26 mouse cellular contexts compared by ENCODE assay signal in the genomic region with DNA sequence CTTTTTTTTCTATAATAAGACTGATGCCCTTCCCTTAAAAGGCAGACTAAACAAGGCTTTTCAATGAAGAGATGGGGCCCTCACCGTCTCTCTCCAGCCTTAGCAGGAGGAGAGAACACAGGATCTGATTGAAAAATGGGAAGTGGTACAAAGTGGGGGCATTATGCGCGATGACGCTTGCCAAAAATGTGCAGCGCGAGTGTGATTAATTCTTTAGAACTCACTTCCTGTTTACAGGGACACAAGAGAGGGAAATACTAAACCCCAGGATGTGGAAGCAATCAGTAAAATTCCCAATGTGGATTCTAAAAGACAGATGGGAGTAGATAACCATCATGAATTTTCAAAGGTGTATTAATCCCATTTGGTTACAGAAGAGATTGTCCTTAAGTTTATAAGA. TPM values are rescaled to one million over a fixed set of nuclear protein-coding genes. Genes with fewer than 3 reads are reported as not detected.
A peak's percentile ranks its signal among the peaks of the same experiment; 100 is the strongest.
DNase-seq lines count a peak whose midpoint lies in the region; ATAC-seq and TF ChIP-seq lines count a peak whose summit lies in the region.
"Had no signal": no experiment of that assay in that cellular context is flagged by ENCODE, and none has a peak within 500 bp of the region (broad histone marks: within the 10 kb centered on the region; RNA-seq: fewer than 3 reads in every experiment).

No protein-coding gene starts in this region.

- peak; percentile 33 for DNase-seq in kidney, adult 2 months
- DNase-seq in kidney, postnatal 36 days, result no peak
- DNase-seq in lung, postnatal 0 days (ENCODE audit: low spot score), result peak; percentile 9
- DNase-seq in lung, postnatal 36 days, result no peak
- DNase-seq in yolk sac, embryonic 10.5 days (ENCODE audit: low spot score), result no peak
- no peak for DNase-seq in liver
- DNase-seq: adrenal gland, adult 8-10 months; cerebellum, adult 11 months; cerebellum, adult 9-11 months; gastrocnemius, postnatal 25 days; layer of hippocampus, postnatal 36 days had no signal

- TF ChIP-seq EP300 in lung, postnatal 0 days (IDR thresholded peaks at IDR 0.05), result no peak

- H3K36me3 ChIP-seq in kidney, adult 2 months (ENCODE audit: control insufficient read depth, insufficient read depth, low read length), result no peaks in the 10 kb centered on the region
- H3K36me3 ChIP-seq in lung, postnatal 0 days (ENCODE audit: insufficient read depth, low read length), result no peaks in the 10 kb centered on the region
- H3K36me3 ChIP-seq: embryonic facial prominence, embryonic 13.5 days; forebrain, embryonic 10.5 days; forebrain, embryonic 15.5 days; limb, embryonic 10.5 days; limb, embryonic 15.5 days; lung, embryonic 15.5 days; midbrain, embryonic 10.5 days; midbrain, embryonic 15.5 days; neural tube, embryonic 15.5 days; stomach, embryonic 15.5 days had no signal

- no peak overlapping the region for H3K4me3 ChIP-seq in kidney, adult 2 months (ENCODE audit: insufficient read depth, low read depth, low read length)
- no peak overlapping the region for H3K4me3 ChIP-seq in lung, postnatal 0 days (ENCODE audit: low read depth, low read length)
- H3K4me3 ChIP-seq: embryonic facial prominence, embryonic 13.5 days; forebrain, embryonic 10.5 days; forebrain, embryonic 15.5 days; limb, embryonic 10.5 days; limb, embryonic 15.5 days; lung, embryonic 15.5 days; midbrain, embryonic 10.5 days; midbrain, embryonic 15.5 days; neural tube, embryonic 15.5 days; stomach, embryonic 15.5 days had no signal

- no peak for TF ChIP-seq CTCF in kidney, adult 2 months (conservative IDR thresholded peaks at IDR 0.05; ENCODE audit: insufficient read depth, insufficient read length, low read depth, low read length)
- no peak for TF ChIP-seq CTCF in lung, postnatal 0 days (IDR thresholded peaks at IDR 0.05)

- no peak overlapping the region for H3K9ac ChIP-seq in lung, postnatal 0 days (replicated peaks; ENCODE audit: low read depth)
- H3K9ac ChIP-seq: embryonic facial prominence, embryonic 13.5 days; forebrain, embryonic 15.5 days; limb, embryonic 15.5 days; liver, embryonic 14.5 days; lung, embryonic 15.5 days; midbrain, embryonic 15.5 days; neural tube, embryonic 15.5 days; stomach, embryonic 15.5 days had no signal

- no peak overlapping the region for H3K27ac ChIP-seq in kidney, adult 2 months (ENCODE audit: insufficient read depth, low read depth, low read length)
- H3K27ac ChIP-seq in lung, postnatal 0 days (ENCODE audit: low read length), result no peak overlapping the region
- H3K27ac ChIP-seq: embryonic facial prominence, embryonic 13.5 days; forebrain, embryonic 10.5 days; forebrain, embryonic 15.5 days; limb, embryonic 10.5 days; limb, embryonic 15.5 days; liver, embryonic 14.5 days; lung, embryonic 15.5 days; macrophage; midbrain, embryonic 10.5 days; midbrain, embryonic 15.5 days; neural tube, embryonic 15.5 days; stomach, embryonic 15.5 days had no signal

- WGBS in kidney, adult 2 months, result 61% methylated on average over 6 of the region's 6 CpGs
- WGBS in lung, postnatal 0 days, result 42% methylated on average over 6 of the region's 6 CpGs

- ATAC-seq in lung, postnatal 0 days, result no peak
- ATAC-seq in common myeloid progenitor, adult 5-6 weeks (replicated peaks; ENCODE audit: low read depth, poor library complexity, severe bottlenecking), result peak; percentile 71
- ATAC-seq: forebrain, embryonic 15.5 days; hindbrain, embryonic 16.5 days; midbrain, embryonic 15.5 days had no signal

- H3K27me3 ChIP-seq in kidney, adult 2 months (replicated peaks; ENCODE audit: control insufficient read depth, insufficient read depth, low read length), result no peaks in the 10 kb centered on the region
- H3K27me3 ChIP-seq in lung, postnatal 0 days (replicated peaks; ENCODE audit: insufficient read depth, low read length), result no peaks in the 10 kb centered on the region
- H3K27me3 ChIP-seq: forebrain, embryonic 15.5 days; limb, embryonic 15.5 days; lung, embryonic 15.5 days; midbrain, embryonic 15.5 days; neural tube, embryonic 15.5 days; stomach, embryonic 15.5 days had no signal

- no peaks in the 10 kb centered on the region for H3K9me3 ChIP-seq in lung, postnatal 0 days (ENCODE audit: low read length)
- H3K9me3 ChIP-seq: embryonic facial prominence, embryonic 13.5 days; forebrain, embryonic 10.5 days; forebrain, embryonic 15.5 days; limb, embryonic 10.5 days; limb, embryonic 15.5 days; lung, embryonic 15.5 days; midbrain, embryonic 10.5 days; midbrain, embryonic 15.5 days; neural tube, embryonic 15.5 days; stomach, embryonic 15.5 days had no signal

- H3K4me1 ChIP-seq in kidney, adult 2 months (ENCODE audit: control insufficient read depth, insufficient read depth, low read length), result no peaks in the 10 kb centered on the region
- H3K4me1 ChIP-seq in lung, postnatal 0 days (ENCODE audit: insufficient read depth, low read depth, low read length), result no peaks in the 10 kb centered on the region
- H3K4me1 ChIP-seq: embryonic facial prominence, embryonic 13.5 days; forebrain, embryonic 10.5 days; forebrain, embryonic 15.5 days; limb, embryonic 10.5 days; limb, embryonic 15.5 days; lung, embryonic 15.5 days; midbrain, embryonic 10.5 days; midbrain, embryonic 15.5 days; neural tube, embryonic 15.5 days; stomach, embryonic 15.5 days had no signal

- TF ChIP-seq POLR2A in kidney, adult 2 months (IDR thresholded peaks at IDR 0.05; ENCODE audit: low read depth, low read length), result no peak

- H3K4me2 ChIP-seq in lung, postnatal 0 days (replicated peaks; ENCODE audit: low read depth, low read length), result no peak overlapping the region
- H3K4me2 ChIP-seq: embryonic facial prominence, embryonic 13.5 days; forebrain, embryonic 15.5 days; limb, embryonic 15.5 days; lung, embryonic 15.5 days; midbrain, embryonic 15.5 days; neural tube, embryonic 15.5 days; stomach, embryonic 15.5 days had no signal

RNA-seq across cellular contexts. Expression of gene Rfxap, which starts 7.0 kb away (rescaled TPM):
- polyA plus RNA-seq in kidney, adult 2 months (2012; rRNA removed), result 13.3 and 16.7 TPM in 2 replicates
- 22.4 and 24.9 TPM in 2 replicates for polyA plus RNA-seq in lung, postnatal 0 days (2015; fragmentation: Nextera tagmentation; extraction: Ambion mirVana)
- total RNA-seq in common myeloid progenitor, adult 5-6 weeks (2017), result 39.8 and 57.0 TPM in 2 replicates

RNA-seq across cellular contexts. Expression of gene Smad9, which starts 59.2 kb away (rescaled TPM):
- polyA plus RNA-seq in kidney, adult 2 months (2012; rRNA removed), result 1.1 and 1.3 TPM in 2 replicates
- polyA plus RNA-seq in lung, postnatal 0 days (2015; fragmentation: Nextera tagmentation; extraction: Ambion mirVana), result 1.4 and 1.7 TPM in 2 replicates
- not detected in 2 replicates for total RNA-seq in common myeloid progenitor, adult 5-6 weeks (2017)
- polyA plus RNA-seq: CD4-positive, CD25-positive, alpha-beta regulatory T cell, adult 4 months; macrophage had no signal

Comparison
In these comparisons a context has a peak if more than half of its experiments do, and no peak if none do; other contexts are left out.
1. DNase-seq: peak in kidney, adult 2 months (single experiment) and lung, postnatal 0 days (single experiment); none in kidney, postnatal 36 days (0 of 2), lung, postnatal 36 days (single experiment), yolk sac, embryonic 10.5 days (single experiment) and liver (single experiment).